Mouse (Mus musculus) CH12.LX (cell line): Measurements from ENCODE around the gene Cct2.

Experiments used
- CTCF ChIP-seq, 2 experiments: IDR thresholded peaks in 1 of 2; conservative IDR thresholded peaks in 1 of 2; 2 replicates each; pipeline ENCODE4 v1.5.1; 2011 to 2012; ENCODE audit warnings: low read depth in 2 of 2, low read length in 2 of 2, improper control_type of control experiment in 1 of 2, inconsistent platforms in 1 of 2, mild to moderate bottlenecking in 1 of 2, moderate library complexity in 1 of 2
- TCF12 ChIP-seq: IDR thresholded peaks from 2 replicates; pipeline ENCODE4 v1.6.1; 2014; ENCODE audit warnings: low read depth, mild to moderate bottlenecking, inconsistent platforms, low read length, improper control_type of control experiment
- ZKSCAN1 ChIP-seq: IDR thresholded peaks from 2 replicates; pipeline ENCODE4 v1.6.1; 2012; ENCODE audit warnings: low read depth, inconsistent platforms, low read length, improper control_type of control experiment, borderline replicate concordance
- ZMIZ1 ChIP-seq: IDR thresholded peaks from 2 replicates; pipeline ENCODE4 v1.6.1; 2012; ENCODE audit warnings: low read depth, mild to moderate bottlenecking, inconsistent platforms, low read length, improper control_type of control experiment

- TF ChIP-seq TCF12, result no peak
- no peak for TF ChIP-seq CTCF (conservative IDR thresholded peaks at IDR 0.05 in 1 of 2, IDR thresholded peaks at IDR 0.05 in 1 of 2; ENCODE audit: low read depth in 2 of 2, low read length in 2 of 2)
- no peak for TF ChIP-seq ZMIZ1
- TF ChIP-seq ZKSCAN1, result no peak
These were observed 32.5 kb upstream of the Cct2 start for GRCm38 (mm10) chr10:117096096-117096495.
